Mouse (Mus musculus): Measurements from ENCODE around the gene Hspb2.
A peak's percentile ranks its signal among the peaks of the same experiment; 100 is the strongest.

Hspb2 gene

GRCm38 (mm10) chr9:50750706-50751105 is 1.4 kb downstream of the Hspb2 start:
- no peak for DNase-seq (ENCODE audit: low spot score in 2 of 2)

- no peak for DNase-seq (ENCODE audit: low spot score in 2 of 2)
Observed at GRCm38 (mm10) chr9:50746214-50746677, 5.9 kb downstream of the Hspb2 start, which contains the start of gene 2310030G06Rik. 2310030G06Rik (minus strand) TSS chr9:50746536.

- no peak for DNase-seq (ENCODE audit: low spot score in 2 of 2)
Observed at GRCm38 (mm10) chr9:50745806-50746205, 6.3 kb downstream of the Hspb2 start.

- no peak for DNase-seq (ENCODE audit: low spot score in 2 of 2)
Observed at GRCm38 (mm10) chr9:50742744-50743143, 9.4 kb downstream of the Hspb2 start.

- no peak for DNase-seq (ENCODE audit: low spot score in 2 of 2)
Observed at GRCm38 (mm10) chr9:50742261-50742660, 9.9 kb downstream of the Hspb2 start.

GRCm38 (mm10) chr9:50740867-50741784 is 11.0 kb downstream of the Hspb2 start:
- DNase-seq (ENCODE audit: low spot score in 2 of 2) = no peak

GRCm38 (mm10) chr9:50738914-50739870 is 13.0 kb downstream of the Hspb2 start, which contains the start of gene Dixdc1:
Dixdc1 (minus strand) TSS chr9:50739517.
- peak; percentile 94 to 95 for DNase-seq (ENCODE audit: low spot score in 2 of 2)

- DNase-seq (ENCODE audit: low spot score in 2 of 2) = no peak
Observed at GRCm38 (mm10) chr9:50734989-50735388, 17.2 kb downstream of the Hspb2 start.

GRCm38 (mm10) chr9:50732560-50732959 is 19.6 kb downstream of the Hspb2 start:
- no peak for DNase-seq (ENCODE audit: low spot score in 2 of 2)

- DNase-seq (ENCODE audit: low spot score in 2 of 2) = no peak
Observed at GRCm38 (mm10) chr9:50729600-50729999, 22.6 kb downstream of the Hspb2 start.

- peak in 1 of 2 experiments; percentile 69 for DNase-seq (ENCODE audit: low spot score in 2 of 2)
Observed at GRCm38 (mm10) chr9:50727925-50728651, 24.1 kb downstream of the Hspb2 start.

- no peak for DNase-seq (ENCODE audit: low spot score in 2 of 2)
Observed at GRCm38 (mm10) chr9:50727171-50727924, 24.8 kb downstream of the Hspb2 start.

GRCm38 (mm10) chr9:50725921-50726590 is 26.1 kb downstream of the Hspb2 start:
- no peak for DNase-seq (ENCODE audit: low spot score in 2 of 2)

- no peak for DNase-seq (ENCODE audit: low spot score in 2 of 2)
Observed at GRCm38 (mm10) chr9:50724661-50725330, 27.4 kb downstream of the Hspb2 start.

- no peak for DNase-seq (ENCODE audit: low spot score in 2 of 2)
Observed at GRCm38 (mm10) chr9:50724147-50724546, 28.0 kb downstream of the Hspb2 start.

GRCm38 (mm10) chr9:50723406-50723805 is 28.7 kb downstream of the Hspb2 start:
- peak; percentile 72 to 81 for DNase-seq (ENCODE audit: low spot score in 2 of 2)

- no peak for DNase-seq (ENCODE audit: low spot score in 2 of 2)
Observed at GRCm38 (mm10) chr9:50722451-50722911, 29.7 kb downstream of the Hspb2 start.

GRCm38 (mm10) chr9:50721061-50721460 is 31.1 kb downstream of the Hspb2 start:
- no peak for DNase-seq (ENCODE audit: low spot score in 2 of 2)

GRCm38 (mm10) chr9:50718878-50719277 is 33.3 kb downstream of the Hspb2 start:
- no peak for DNase-seq (ENCODE audit: low spot score in 2 of 2)
